Mouse (Mus musculus) central nervous system, embryonic 11.5 days (tissue): Measurements from ENCODE around the gene H2al1b. TPM values are rescaled to one million over a fixed set of nuclear protein-coding genes. Genes with fewer than 3 reads are reported as not detected.

Experiments used
- polyA plus RNA-seq: library from polyadenylated mRNA; depleted of rRNA; stranded (reverse); fragments of >200 nt; gene quantifications from 2 replicates; pipeline ENCODE4 v1.2.3, GENCODE M21; 2012; rRNA removed

The H2al1b gene
- polyA plus RNA-seq: not detected in 2 replicates

DNA sequence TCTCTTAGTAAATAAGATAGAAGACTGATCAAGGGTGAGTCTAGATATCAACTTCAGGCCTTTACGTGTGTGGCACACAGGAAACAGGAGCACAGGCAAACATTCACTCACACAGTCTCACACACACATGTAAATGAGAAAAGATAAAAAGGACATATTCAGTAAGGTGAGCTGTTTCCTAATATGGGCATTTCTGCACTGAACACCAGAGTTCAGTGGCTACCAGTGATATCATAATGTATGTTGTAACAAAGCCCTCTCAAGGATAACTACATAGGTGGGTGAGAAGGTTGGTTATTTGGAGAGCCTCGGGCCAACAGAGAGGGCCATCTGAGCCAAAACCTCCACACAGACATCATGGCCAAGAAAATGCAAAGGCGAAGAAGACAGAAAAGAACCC is at the start of gene H2al1b:
TSS of gene H2al1b (plus strand) at position 301 of the 400 bp plus-strand sequence.

DNA sequence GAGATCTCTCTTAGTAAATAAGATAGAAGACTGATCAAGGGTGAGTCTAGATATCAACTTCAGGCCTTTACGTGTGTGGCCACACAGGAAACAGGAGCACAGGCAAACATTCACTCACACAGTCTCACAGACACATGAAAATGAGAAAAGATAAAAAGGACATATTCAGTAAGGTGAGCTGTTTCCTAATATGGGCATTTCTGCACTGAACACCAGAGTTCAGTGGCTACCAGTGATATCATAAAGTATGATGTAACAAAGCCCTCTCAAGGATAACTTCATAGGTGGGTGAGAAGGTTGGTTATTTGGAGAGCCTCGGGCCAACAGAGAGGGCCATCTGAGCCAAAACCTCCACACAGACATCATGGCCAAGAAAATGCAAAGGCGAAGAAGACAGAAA is 3.3 kb upstream of the H2al1b start, which contains the start of gene H2al1a:
TSS of gene H2al1a (plus strand) at position 301 of the 400 bp plus-strand sequence.

DNA sequence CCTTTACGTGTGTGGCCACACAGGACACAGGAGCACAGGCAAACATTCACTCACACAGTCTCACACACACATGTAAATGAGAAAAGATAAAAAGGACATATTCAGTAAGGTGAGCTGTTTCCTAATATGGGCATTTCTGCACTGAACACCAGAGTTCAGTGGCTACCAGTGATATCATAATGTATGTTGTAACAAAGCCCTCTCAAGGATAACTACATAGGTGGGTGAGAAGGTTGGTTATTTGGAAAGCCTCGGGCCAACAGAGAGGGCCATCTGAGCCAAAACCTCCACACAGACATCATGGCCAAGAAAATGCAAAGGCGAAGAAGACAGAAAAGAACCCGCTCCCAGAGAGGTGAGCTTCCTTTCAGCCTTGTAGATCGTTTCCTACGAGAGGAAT is 3.1 kb downstream of the H2al1b start, which contains the start of gene H2al1c:
TSS of gene H2al1c (plus strand) at position 301 of the 400 bp plus-strand sequence.

DNA sequence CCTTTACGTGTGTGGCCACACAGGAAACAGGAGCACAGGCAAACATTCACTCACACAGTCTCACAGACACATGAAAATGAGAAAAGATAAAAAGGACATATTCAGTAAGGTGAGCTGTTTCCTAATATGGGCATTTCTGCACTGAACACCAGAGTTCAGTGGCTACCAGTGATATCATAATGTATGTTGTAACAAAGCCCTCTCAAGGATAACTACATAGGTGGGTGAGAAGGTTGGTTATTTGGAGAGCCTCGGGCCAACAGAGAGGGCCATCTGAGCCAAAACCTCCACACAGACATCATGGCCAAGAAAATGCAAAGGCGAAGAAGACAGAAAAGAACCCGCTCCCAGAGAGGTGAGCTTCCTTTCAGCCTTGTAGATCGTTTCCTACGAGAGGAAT is 6.3 kb downstream of the H2al1b start, which contains the start of gene H2al1d:
TSS of gene H2al1d (plus strand) at position 301 of the 400 bp plus-strand sequence.

DNA sequence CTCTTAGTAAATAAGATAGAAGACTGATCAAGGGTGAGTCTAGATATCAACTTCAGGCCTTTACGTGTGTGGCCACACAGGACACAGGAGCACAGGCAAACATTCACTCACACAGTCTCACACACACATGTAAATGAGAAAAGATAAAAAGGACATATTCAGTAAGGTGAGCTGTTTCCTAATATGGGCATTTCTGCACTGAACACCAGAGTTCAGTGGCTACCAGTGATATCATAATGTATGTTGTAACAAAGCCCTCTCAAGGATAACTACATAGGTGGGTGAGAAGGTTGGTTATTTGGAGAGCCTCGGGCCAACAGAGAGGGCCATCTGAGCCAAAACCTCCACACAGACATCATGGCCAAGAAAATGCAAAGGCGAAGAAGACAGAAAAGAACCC is 9.4 kb downstream of the H2al1b start, which contains the start of gene H2al1e:
TSS of gene H2al1e (plus strand) at position 301 of the 400 bp plus-strand sequence.

DNA sequence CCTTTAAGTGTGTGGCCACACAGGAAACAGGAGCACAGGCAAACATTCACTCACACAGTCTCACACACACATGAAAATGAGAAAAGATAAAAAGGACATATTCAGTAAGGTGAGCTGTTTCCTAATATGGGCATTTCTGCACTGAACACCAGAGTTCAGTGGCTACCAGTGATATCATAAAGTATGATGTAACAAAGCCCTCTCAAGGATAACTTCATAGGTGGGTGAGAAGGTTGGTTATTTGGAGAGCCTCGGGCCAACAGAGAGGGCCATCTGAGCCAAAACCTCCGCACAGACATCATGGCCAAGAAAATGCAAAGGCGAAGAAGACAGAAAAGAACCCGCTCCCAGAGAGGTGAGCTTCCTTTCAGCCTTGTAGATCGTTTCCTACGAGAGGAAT is 12.6 kb downstream of the H2al1b start, which contains the start of gene H2al1f:
TSS of gene H2al1f (plus strand) at position 301 of the 400 bp plus-strand sequence.

DNA sequence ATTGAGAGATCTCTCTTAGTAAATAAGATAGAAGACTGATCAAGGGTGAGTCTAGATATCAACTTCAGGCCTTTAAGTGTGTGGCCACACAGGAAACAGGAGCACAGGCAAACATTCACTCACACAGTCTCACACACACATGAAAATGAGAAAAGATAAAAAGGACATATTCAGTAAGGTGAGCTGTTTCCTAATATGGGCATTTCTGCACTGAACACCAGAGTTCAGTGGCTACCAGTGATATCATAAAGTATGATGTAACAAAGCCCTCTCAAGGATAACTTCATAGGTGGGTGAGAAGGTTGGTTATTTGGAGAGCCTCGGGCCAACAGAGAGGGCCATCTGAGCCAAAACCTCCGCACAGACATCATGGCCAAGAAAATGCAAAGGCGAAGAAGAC is 15.7 kb downstream of the H2al1b start, which contains the start of gene H2al1g:
TSS of gene H2al1g (plus strand) at position 301 of the 400 bp plus-strand sequence.

DNA sequence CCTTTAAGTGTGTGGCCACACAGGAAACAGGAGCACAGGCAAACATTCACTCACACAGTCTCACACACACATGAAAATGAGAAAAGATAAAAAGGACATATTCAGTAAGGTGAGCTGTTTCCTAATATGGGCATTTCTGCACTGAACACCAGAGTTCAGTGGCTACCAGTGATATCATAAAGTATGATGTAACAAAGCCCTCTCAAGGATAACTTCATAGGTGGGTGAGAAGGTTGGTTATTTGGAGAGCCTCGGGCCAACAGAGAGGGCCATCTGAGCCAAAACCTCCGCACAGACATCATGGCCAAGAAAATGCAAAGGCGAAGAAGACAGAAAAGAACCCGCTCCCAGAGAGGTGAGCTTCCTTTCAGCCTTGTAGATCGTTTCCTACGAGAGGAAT is 19.0 kb downstream of the H2al1b start, which contains the start of gene H2al1h:
TSS of gene H2al1h (plus strand) at position 301 of the 400 bp plus-strand sequence.

DNA sequence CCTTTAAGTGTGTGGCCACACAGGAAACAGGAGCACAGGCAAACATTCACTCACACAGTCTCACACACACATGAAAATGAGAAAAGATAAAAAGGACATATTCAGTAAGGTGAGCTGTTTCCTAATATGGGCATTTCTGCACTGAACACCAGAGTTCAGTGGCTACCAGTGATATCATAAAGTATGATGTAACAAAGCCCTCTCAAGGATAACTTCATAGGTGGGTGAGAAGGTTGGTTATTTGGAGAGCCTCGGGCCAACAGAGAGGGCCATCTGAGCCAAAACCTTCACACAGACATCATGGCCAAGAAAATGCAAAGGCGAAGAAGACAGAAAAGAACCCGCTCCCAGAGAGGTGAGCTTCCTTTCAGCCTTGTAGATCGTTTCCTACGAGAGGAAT is 22.1 kb downstream of the H2al1b start, which contains the start of gene H2al1i:
TSS of gene H2al1i (plus strand) at position 301 of the 400 bp plus-strand sequence.

DNA sequence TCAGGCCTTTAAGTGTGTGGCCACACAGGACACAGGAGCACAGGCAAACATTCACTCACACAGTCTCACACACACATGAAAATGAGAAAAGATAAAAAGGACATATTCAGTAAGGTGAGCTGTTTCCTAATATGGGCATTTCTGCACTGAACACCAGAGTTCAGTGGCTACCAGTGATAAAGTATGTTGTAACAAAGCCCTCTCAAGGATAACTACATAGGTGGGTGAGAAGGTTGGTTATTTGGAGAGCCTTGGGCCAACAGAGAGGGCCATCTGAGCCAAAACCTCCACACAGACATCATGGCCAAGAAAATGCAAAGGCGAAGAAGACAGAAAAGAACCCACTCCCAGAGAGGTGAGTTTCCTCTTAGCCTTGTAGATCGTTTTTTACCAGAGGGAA is 25.3 kb downstream of the H2al1b start, which contains the start of gene H2al1j:
TSS of gene H2al1j (plus strand) at position 301 of the 400 bp plus-strand sequence.

Other genes with a start within 250 kb of the H2al1b start
- gene H2al1a, start 3.2 kb upstream of the H2al1b start, polyA plus RNA-seq: not detected in 2 replicates
- not detected in 2 replicates for gene H2al1c, start 3.2 kb downstream of the H2al1b start, polyA plus RNA-seq
- not detected in 2 replicates for gene H2al1d, start 6.4 kb downstream of the H2al1b start, polyA plus RNA-seq
- gene H2al1e, start 9.5 kb downstream of the H2al1b start, polyA plus RNA-seq: not detected in 2 replicates
- not detected in 2 replicates for gene H2al1f, start 12.7 kb downstream of the H2al1b start, polyA plus RNA-seq
- not detected in 2 replicates for gene H2al1g, start 15.8 kb downstream of the H2al1b start, polyA plus RNA-seq
- not detected in 2 replicates for gene H2al1h, start 19.1 kb downstream of the H2al1b start, polyA plus RNA-seq
- not detected in 2 replicates for gene H2al1i, start 22.2 kb downstream of the H2al1b start, polyA plus RNA-seq
- gene H2al1j, start 25.4 kb downstream of the H2al1b start, polyA plus RNA-seq: not detected in 2 replicates